1 mouse cellular context compared by ENCODE assay signal in genomic region chr6:149308956-149309932, GRCm38 (mm10).
TF ChIP-seq lines count a peak whose summit lies in the region.

Gene Resf1 (plus strand): TSS chr6:149309414.

TF ChIP-seq in CH12.LX, 34 proteins besides CTCF, POLR2A, EP300 and RAD21 (continued from another document):
- TF ChIP-seq MAFK (IDR thresholded peaks at IDR 0.05; ENCODE audit: insufficient replicate concordance, low read length) (no peak), IRF4 (IDR thresholded peaks at IDR 0.05; ENCODE audit: low read depth, low read length) (peak; percentile 92), JUN (IDR thresholded peaks at IDR 0.05; ENCODE audit: insufficient read depth, low read depth, low read length) (no peak), E2F4 (IDR thresholded peaks at IDR 0.05; ENCODE audit: insufficient replicate concordance, low read depth, low read length) (no peak), GABPA (IDR thresholded peaks at IDR 0.05; ENCODE audit: insufficient replicate concordance, low read depth, low read length) (no peak), MEF2A (IDR thresholded peaks at IDR 0.05; ENCODE audit: borderline replicate concordance, low read depth, low read length) (peak; percentile 59; the same call in 1 of the 2 replicates), SIN3A (IDR thresholded peaks at IDR 0.05; ENCODE audit: low read length) (peak; percentile 80)
